Comparison of ENCODE assay signal across 18 mouse cellular contexts in the genomic region with DNA sequence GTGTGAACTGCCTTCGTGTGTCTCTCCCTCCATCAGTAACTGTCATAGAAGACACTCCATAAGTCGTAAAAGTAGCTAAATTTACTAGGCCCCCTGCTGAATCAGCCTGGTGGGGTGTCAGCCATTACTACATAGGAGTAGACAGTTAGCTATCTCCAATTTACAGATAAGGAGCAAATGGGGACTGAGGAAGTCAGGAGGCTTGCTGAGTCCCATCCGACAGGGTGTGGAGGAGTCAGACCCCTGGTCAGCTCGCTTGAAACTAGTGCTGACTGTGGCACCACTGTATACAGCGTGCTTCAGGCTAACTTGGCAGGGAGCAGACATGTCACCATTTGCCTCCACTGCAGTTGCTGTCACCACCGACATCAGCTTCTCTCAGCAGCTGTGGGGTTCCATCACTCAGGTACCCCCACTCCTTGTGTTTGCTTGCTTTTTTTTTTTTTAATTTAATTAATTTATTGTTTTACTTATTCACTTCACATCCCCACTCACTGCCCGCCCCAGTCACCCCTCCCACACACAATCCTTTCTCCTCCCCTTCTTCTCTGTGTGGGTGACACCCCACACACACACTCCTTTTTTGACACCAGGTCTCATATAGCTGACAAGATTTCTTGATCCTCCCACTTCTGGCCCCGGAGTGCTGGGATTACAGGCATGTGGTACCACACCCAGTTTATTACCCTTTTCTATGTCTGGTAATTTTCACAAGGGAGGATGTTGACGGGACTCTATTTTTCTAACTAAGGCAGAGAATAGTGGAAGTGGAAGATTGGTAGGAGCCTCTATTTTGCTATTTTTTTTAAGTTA.
DNase-seq lines count a peak whose midpoint lies in the region; ATAC-seq and TF ChIP-seq lines count a peak whose summit lies in the region.
"Had no signal": no experiment of that assay in that cellular context is flagged by ENCODE, and none has a peak within 500 bp of the region (broad histone marks: within the 10 kb centered on the region; RNA-seq: fewer than 3 reads in every experiment).

No protein-coding gene starts in this region.

- H3K27me3 ChIP-seq in heart, adult 2 months (ENCODE audit: control insufficient read depth, insufficient read depth, low read length) = no peaks in the 10 kb centered on the region
- no peaks in the 10 kb centered on the region for H3K27me3 ChIP-seq in intestine, postnatal 0 days (replicated peaks; ENCODE audit: control insufficient read depth, insufficient read depth, low read length)
- no peaks in the 10 kb centered on the region for H3K27me3 ChIP-seq in intestine, embryonic 15.5 days (replicated peaks)
- no peaks in the 10 kb centered on the region for H3K27me3 ChIP-seq in stomach, embryonic 15.5 days (replicated peaks)
- H3K27me3 ChIP-seq in stomach, postnatal 0 days (ENCODE audit: control insufficient read depth, insufficient read depth, low read length) = no peaks in the 10 kb centered on the region
- no peaks in the 10 kb centered on the region for H3K27me3 ChIP-seq in cerebellum, adult 2 months (ENCODE audit: control insufficient read depth, insufficient read depth, low read length)
- H3K27me3 ChIP-seq: embryonic facial prominence, embryonic 15.5 days; hindbrain, embryonic 12.5 days; limb, embryonic 15.5 days; neural tube, embryonic 15.5 days had no signal

- peak in 1 of 2 experiments; percentile 23 for DNase-seq in heart, adult 2 months
- no peak for DNase-seq in heart, adult 8-10 months (ENCODE audit: low spot score)
- no peak for DNase-seq in stomach, postnatal 0 days (ENCODE audit: low spot score)
- DNase-seq in adipocyte (ENCODE audit: low spot score) = no peak
- DNase-seq in cerebellum, adult 2 months = no peak
- DNase-seq: cerebellum, adult 9-11 months; embryo, embryonic 11 days; gastrocnemius, postnatal 25 days; kidney, adult 18-20 months; kidney, postnatal 36 days; lung, postnatal 10 days had no signal

- TF ChIP-seq CTCF in heart, adult 2 months (IDR thresholded peaks at IDR 0.05) = no peak
- no peak for TF ChIP-seq CTCF in intestine, postnatal 0 days (IDR thresholded peaks at IDR 0.05; ENCODE audit: low read depth)
- no peak for TF ChIP-seq CTCF in stomach, postnatal 0 days (IDR thresholded peaks at IDR 0.05; ENCODE audit: low read depth)
- no peak for TF ChIP-seq CTCF in cerebellum, adult 2 months (IDR thresholded peaks at IDR 0.05; ENCODE audit: borderline replicate concordance, insufficient read depth, low read depth, low read length)

- H3K4me2 ChIP-seq in intestine, postnatal 0 days (replicated peaks; ENCODE audit: low read depth) = no peak overlapping the region; the same call in 1 of the 2 replicates
- no peak overlapping the region for H3K4me2 ChIP-seq in intestine, embryonic 15.5 days (replicated peaks)
- H3K4me2 ChIP-seq in stomach, embryonic 15.5 days = no peak overlapping the region
- no peak overlapping the region for H3K4me2 ChIP-seq in stomach, postnatal 0 days (replicated peaks; ENCODE audit: low read depth)
- H3K4me2 ChIP-seq: embryonic facial prominence, embryonic 15.5 days; hindbrain, embryonic 12.5 days; limb, embryonic 15.5 days; neural tube, embryonic 15.5 days had no signal

- no peak overlapping the region for H3K9ac ChIP-seq in heart, adult 2 months (ENCODE audit: low read depth, low read length)
- H3K9ac ChIP-seq in intestine, postnatal 0 days (ENCODE audit: low read depth, low read length) = 0 out of 2 replicates have a peak overlapping the region, but pooled peaks have one; percentile 7
- H3K9ac ChIP-seq in intestine, embryonic 15.5 days = no peak overlapping the region
- H3K9ac ChIP-seq in stomach, embryonic 15.5 days = no peak overlapping the region
- H3K9ac ChIP-seq in stomach, postnatal 0 days (ENCODE audit: low read length) = no peak overlapping the region
- H3K9ac ChIP-seq: embryonic facial prominence, embryonic 15.5 days; hindbrain, embryonic 12.5 days; limb, embryonic 15.5 days; neural tube, embryonic 15.5 days had no signal

- peaks cover 18% of the 10 kb centered on the region for H3K36me3 ChIP-seq in heart, adult 2 months (ENCODE audit: control insufficient read depth, insufficient read depth, low read length)
- H3K36me3 ChIP-seq in intestine, postnatal 0 days (ENCODE audit: control insufficient read depth, insufficient read depth) = no peaks in the 10 kb centered on the region; the same call in 1 of the 2 replicates
- no peaks in the 10 kb centered on the region for H3K36me3 ChIP-seq in intestine, embryonic 15.5 days
- no peaks in the 10 kb centered on the region for H3K36me3 ChIP-seq in stomach, embryonic 15.5 days
- no peaks in the 10 kb centered on the region for H3K36me3 ChIP-seq in stomach, postnatal 0 days (ENCODE audit: control insufficient read depth, insufficient read depth, low read length)
- H3K36me3 ChIP-seq: embryonic facial prominence, embryonic 15.5 days; hindbrain, embryonic 12.5 days; limb, embryonic 15.5 days; neural tube, embryonic 15.5 days had no signal

- peaks cover 3% of the 10 kb centered on the region for H3K79me2 ChIP-seq in heart, adult 2 months (replicated peaks; ENCODE audit: control insufficient read depth, insufficient read depth, low read length)

- intact Hi-C loops in heart, adult 2 months (cut with DNase I) = loop anchor here (5.0 kb wide), 1 partner anchor 37 kb away; no protein-coding TSS in a partner anchor

- TF ChIP-seq EP300 in heart, adult 2 months (IDR thresholded peaks at IDR 0.05; ENCODE audit: insufficient read depth, low read depth, low read length) = no peak
- no peak for TF ChIP-seq EP300 in stomach, postnatal 0 days (optimal IDR thresholded peaks at IDR 0.05)

- ATAC-seq in intestine, postnatal 0 days = no peak
- ATAC-seq in intestine, embryonic 15.5 days = no peak
- no peak for ATAC-seq in stomach, embryonic 15.5 days (ENCODE audit: insufficient read depth, low FRiP score, low read depth)
- no peak for ATAC-seq in stomach, postnatal 0 days (ENCODE audit: low FRiP score, low TSS enrichment)

- WGBS in heart, adult 2 months = 46% methylated on average over 9 of the region's 9 CpGs
- 48% methylated on average over 9 of the region's 9 CpGs for WGBS in intestine, postnatal 0 days
- 48% methylated on average over 9 of the region's 9 CpGs for WGBS in intestine, embryonic 15.5 days
- 53% methylated on average over 9 of the region's 9 CpGs for WGBS in stomach, embryonic 15.5 days
- WGBS in stomach, postnatal 0 days = 55% methylated on average over 9 of the region's 9 CpGs
- WGBS in cerebellum, adult 2 months = 76% methylated on average over 9 of the region's 9 CpGs

- no peak overlapping the region for H3K4me3 ChIP-seq in heart, adult 2 months
- H3K4me3 ChIP-seq in intestine, postnatal 0 days (ENCODE audit: low read depth, low read length) = no peak overlapping the region
- no peak overlapping the region for H3K4me3 ChIP-seq in intestine, embryonic 15.5 days (replicated peaks)
- H3K4me3 ChIP-seq in stomach, embryonic 15.5 days (replicated peaks) = no peak overlapping the region
- H3K4me3 ChIP-seq in stomach, postnatal 0 days (ENCODE audit: low read depth, low read length) = no peak overlapping the region
- no peak overlapping the region for H3K4me3 ChIP-seq in cerebellum, adult 2 months (replicated peaks; ENCODE audit: insufficient read depth, low read depth, low read length)
- H3K4me3 ChIP-seq: embryonic facial prominence, embryonic 15.5 days; hindbrain, embryonic 12.5 days; limb, embryonic 15.5 days; neural tube, embryonic 15.5 days had no signal

- H3K9me3 ChIP-seq in intestine, postnatal 0 days (ENCODE audit: control insufficient read depth) = no peaks in the 10 kb centered on the region
- H3K9me3 ChIP-seq in intestine, embryonic 15.5 days = no peaks in the 10 kb centered on the region
- no peaks in the 10 kb centered on the region for H3K9me3 ChIP-seq in stomach, embryonic 15.5 days
- no peaks in the 10 kb centered on the region for H3K9me3 ChIP-seq in stomach, postnatal 0 days (ENCODE audit: control insufficient read depth, low read length)
- H3K9me3 ChIP-seq: embryonic facial prominence, embryonic 15.5 days; hindbrain, embryonic 12.5 days; limb, embryonic 15.5 days; neural tube, embryonic 15.5 days had no signal

- no peak for TF ChIP-seq POLR2A in heart, adult 2 months (IDR thresholded peaks at IDR 0.05; ENCODE audit: insufficient read depth, low read depth, low read length)
- no peak for TF ChIP-seq POLR2A in cerebellum, adult 2 months (IDR thresholded peaks at IDR 0.05; ENCODE audit: borderline replicate concordance, insufficient read depth, low read length)

- H3K4me1 ChIP-seq in heart, adult 2 months (ENCODE audit: control insufficient read depth, insufficient read depth, low read length) = peaks cover 63% of the 10 kb centered on the region
- H3K4me1 ChIP-seq in intestine, postnatal 0 days (replicated peaks; ENCODE audit: control insufficient read depth, insufficient read depth, low read length) = peaks cover 44% of the 10 kb centered on the region
- H3K4me1 ChIP-seq in intestine, embryonic 15.5 days (replicated peaks) = peaks cover 65% of the 10 kb centered on the region
- peaks cover 55% of the 10 kb centered on the region for H3K4me1 ChIP-seq in stomach, embryonic 15.5 days
- peaks cover 22% of the 10 kb centered on the region for H3K4me1 ChIP-seq in stomach, postnatal 0 days (replicated peaks; ENCODE audit: control insufficient read depth, insufficient read depth)
- H3K4me1 ChIP-seq in cerebellum, adult 2 months (ENCODE audit: control insufficient read depth, insufficient read depth, low read length) = peaks cover 5% of the 10 kb centered on the region

- peak overlapping the region; percentile 60 for H3K27ac ChIP-seq in heart, adult 2 months
- H3K27ac ChIP-seq in intestine, postnatal 0 days (ENCODE audit: low read depth, low read length) = peak overlapping the region; percentile 41; the same call in 1 of the 2 replicates
- no peak overlapping the region; the same call in 1 of the 2 replicates for H3K27ac ChIP-seq in intestine, embryonic 15.5 days
- H3K27ac ChIP-seq in stomach, embryonic 15.5 days = peak overlapping the region; percentile 55
- no peak overlapping the region for H3K27ac ChIP-seq in stomach, postnatal 0 days (replicated peaks)
- H3K27ac ChIP-seq in cerebellum, adult 2 months (ENCODE audit: insufficient read depth, low read length) = no peak overlapping the region
- H3K27ac ChIP-seq: embryonic facial prominence, embryonic 15.5 days; hindbrain, embryonic 12.5 days; neural tube, embryonic 15.5 days had no signal

Comparison
In these comparisons a context has a peak if more than half of its experiments do, and no peak if none do; other contexts are left out.
1. H3K27ac ChIP-seq: peak in heart, adult 2 months (single experiment), intestine, postnatal 0 days (single experiment) and stomach, embryonic 15.5 days (single experiment); none in intestine, embryonic 15.5 days (single experiment), stomach, postnatal 0 days (single experiment) and cerebellum, adult 2 months (single experiment).